Mouse (Mus musculus) myocyte (in vitro differentiated cells): Measurements from ENCODE around the gene Glb1.

Source experiments
- CEBPB ChIP-seq: IDR thresholded peaks from 2 replicates; pipeline ENCODE4 v1.6.1; 2011; ENCODE audit warnings: mild to moderate bottlenecking, moderate library complexity; ENCODE audit not compliant: poor library complexity, insufficient read depth, severe bottlenecking
- E2F4 ChIP-seq: IDR thresholded peaks from one replicate; pipeline ENCODE4 v1.6.1; 2011; ENCODE audit warnings: mild to moderate bottlenecking, control low read depth, moderate library complexity; ENCODE audit not compliant: insufficient read depth
- MAX ChIP-seq: IDR thresholded peaks from one replicate; pipeline ENCODE4 v1.6.1; 2011; ENCODE audit warnings: low read depth, mild to moderate bottlenecking, control low read depth
- MYOD1 ChIP-seq, 3 experiments: IDR thresholded peaks; one replicate each; pipeline ENCODE4 v1.6.1; 2011; ENCODE audit warnings: control low read depth in 2 of 3, low read depth in 2 of 3, mild to moderate bottlenecking in 2 of 3, moderate library complexity in 1 of 3; ENCODE audit not compliant: insufficient read length in 2 of 3, control insufficient read depth in 1 of 3
- MYOG ChIP-seq, 3 experiments: IDR thresholded peaks; one replicate each; pipeline ENCODE4 v1.6.1; 2011; ENCODE audit warnings: control low read depth in 2 of 3, low read depth in 2 of 3, mild to moderate bottlenecking in 2 of 3; ENCODE audit not compliant: insufficient read length in 2 of 3, control insufficient read depth in 1 of 3, insufficient read depth in 1 of 3
- POLR2A ChIP-seq: IDR thresholded peaks from one replicate; pipeline ENCODE4 v1.6.1; 2011; ENCODE audit warnings: low read depth, mild to moderate bottlenecking, control low read depth, moderate library complexity; ENCODE audit not compliant: insufficient read length
- POLR2AphosphoS2 ChIP-seq: IDR thresholded peaks from one replicate; pipeline ENCODE4 v1.6.1; 2011; ENCODE audit warnings: low read depth, control low read depth; ENCODE audit not compliant: insufficient read length
- SRF ChIP-seq: IDR thresholded peaks from one replicate; pipeline ENCODE4 v1.6.1; 2011; ENCODE audit warnings: low read depth; ENCODE audit not compliant: control insufficient read depth, insufficient read length
- TCF12 ChIP-seq: IDR thresholded peaks from one replicate; pipeline ENCODE4 v1.6.1; 2011; ENCODE audit warnings: mild to moderate bottlenecking, control low read depth; ENCODE audit not compliant: poor library complexity, insufficient read depth, severe bottlenecking
- TCF3 ChIP-seq: IDR thresholded peaks from one replicate; pipeline ENCODE4 v1.6.1; 2011; ENCODE audit warnings: low read depth, control low read depth; ENCODE audit not compliant: insufficient read length
- USF1 ChIP-seq: IDR thresholded peaks from one replicate; pipeline ENCODE4 v1.6.1; 2011; ENCODE audit warnings: low read depth, mild to moderate bottlenecking, control low read depth, moderate library complexity

GRCm38 (mm10) chr9:114502711-114503427, 102.0 kb downstream of the Glb1 start:
- no peak for TF ChIP-seq MAX
- TF ChIP-seq USF1 = no peak
- TF ChIP-seq CEBPB = no peak
- TF ChIP-seq E2F4 = no peak
- TF ChIP-seq POLR2A = no peak
- no peak for TF ChIP-seq POLR2AphosphoS2
- no peak for TF ChIP-seq TCF12
- TF ChIP-seq SRF = no peak
- peak in 1 of 3 experiments; percentile 60 for TF ChIP-seq MYOD1 (IDR thresholded peaks at IDR 0.05; ENCODE audit: control insufficient read depth in 1 of 3, insufficient read length in 2 of 3, low read depth in 2 of 3)
- no peak for TF ChIP-seq TCF3
- peak in 2 of 3 experiments; percentile 27 to 73 for TF ChIP-seq MYOG (IDR thresholded peaks at IDR 0.05; ENCODE audit: control insufficient read depth in 1 of 3, insufficient read depth in 1 of 3, insufficient read length in 2 of 3, low read depth in 2 of 3)
